Mouse (Mus musculus): ENCODE measurements around the gene Golga3. TPM values are rescaled to one million over a fixed set of nuclear protein-coding genes. Genes with fewer than 3 reads are reported as not detected.
A peak's percentile ranks its signal among the peaks of the same experiment; 100 is the strongest.

The Golga3 gene
- 20.1 and 21.6 TPM in 2 replicates for polyA plus RNA-seq (2015; fragmentation: Nextera tagmentation; extraction: Ambion mirVana)

DNA sequence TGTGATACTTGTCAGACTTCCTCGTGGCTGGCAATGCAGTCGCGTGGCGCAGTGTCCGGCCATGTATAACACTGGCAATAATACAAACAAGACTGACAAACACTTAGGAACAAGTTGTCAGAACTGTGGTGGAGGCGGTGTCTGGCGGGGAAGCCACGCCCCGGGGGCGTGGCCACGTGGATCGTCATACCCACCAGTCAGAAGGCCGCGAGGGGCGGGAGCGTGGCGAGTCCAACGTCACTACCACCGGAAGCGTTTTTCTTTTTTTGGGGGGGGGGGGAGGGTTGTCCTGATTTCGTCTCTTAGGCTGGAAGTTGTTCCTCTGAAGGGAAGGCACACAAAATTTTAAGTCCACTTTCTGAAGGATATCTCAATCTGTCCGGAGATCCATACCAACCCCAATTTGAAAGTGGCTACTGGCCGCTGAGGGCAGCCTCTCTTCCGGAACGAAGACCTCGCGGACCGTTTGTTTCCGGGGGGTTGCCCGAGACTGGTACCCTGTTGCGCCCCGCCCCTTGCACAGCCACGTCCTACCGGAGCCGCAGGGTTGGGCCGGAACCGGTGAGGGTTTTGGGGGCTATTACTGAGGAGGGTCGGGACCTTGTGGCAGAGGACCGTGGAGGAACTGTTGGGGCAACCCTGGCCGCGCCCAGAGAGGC lies at the start of gene Golga3:
Gene Golga3, plus strand, starts transcription at position 340 of the 659 bp plus-strand sequence.
- Histone ChIP-seq H3K27ac (ENCODE audit: low read depth, low read length) (peak within 1 kb of the TSS; percentile 79), H3K4me3 (ENCODE audit: low read length) (peak within 1 kb of the TSS; percentile 95), H3K27me3 (replicated peaks; ENCODE audit: control insufficient read depth, insufficient read depth, low read length) (no peaks in the 10 kb centered on the region), H3K9me3 (ENCODE audit: control insufficient read depth, low read length) (no peaks in the 10 kb centered on the region), H3K9ac (ENCODE audit: low read depth, low read length) (peak within 1 kb of the TSS; percentile 86), H3K4me2 (ENCODE audit: low read length) (peak within 1 kb of the TSS; percentile 79), H3K36me3 (ENCODE audit: control insufficient read depth, insufficient read depth, low read length) (peaks cover 6% of the 10 kb centered on the region), H3K4me1 (ENCODE audit: control insufficient read depth, insufficient read depth, low read depth, low read length) (peaks cover 15% of the 10 kb centered on the region)
- ATAC-seq: peak; percentile 99
- under 1% methylated on average over 41 of the region's 41 CpGs for WGBS

DNA sequence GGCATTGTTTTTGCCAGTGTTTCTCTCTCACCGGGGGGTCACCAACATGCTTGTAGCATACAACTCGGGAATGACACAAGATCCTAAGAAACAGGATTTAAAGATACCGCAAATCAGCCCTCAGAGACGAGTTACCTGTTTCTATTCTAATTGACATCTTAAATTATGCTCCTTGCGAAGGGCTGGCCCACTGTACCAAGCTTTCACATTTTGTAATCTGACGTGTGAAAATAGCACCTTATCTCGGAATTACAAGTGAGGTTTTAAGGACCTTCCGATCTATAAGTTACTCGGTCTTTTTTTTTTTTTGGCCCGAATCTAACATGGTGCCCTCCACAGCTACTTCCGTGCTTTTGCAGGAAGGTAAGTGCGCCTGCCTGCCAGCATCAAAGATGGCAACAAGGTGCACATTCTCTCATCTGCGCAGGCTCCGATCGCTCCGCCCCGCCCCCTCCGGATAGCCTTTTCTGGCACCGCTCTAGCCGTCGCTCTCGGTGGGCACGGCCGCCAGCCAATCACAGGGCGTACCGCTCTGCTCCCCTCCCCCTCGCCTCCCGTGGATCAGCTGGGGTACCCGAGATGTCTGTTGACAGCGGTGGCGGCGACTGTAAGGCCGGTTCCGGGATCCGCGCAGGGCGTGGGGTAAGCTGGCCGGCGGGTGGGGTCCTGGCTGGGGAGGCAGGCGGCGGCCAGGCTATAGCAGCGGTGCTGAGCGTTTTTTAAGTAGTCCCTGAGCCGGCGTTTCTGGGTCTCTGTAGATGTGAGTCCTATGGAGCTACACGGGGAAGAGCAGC lies 41.0 kb upstream of the Golga3 start, which contains the start of gene Chfr:
Gene Chfr, plus strand, starts transcription at position 550 of the 794 bp plus-strand sequence.
- H3K9ac ChIP-seq (ENCODE audit: low read depth, low read length): peak within 1 kb of the TSS; percentile 79
- H3K4me3 ChIP-seq (ENCODE audit: low read length): peak within 1 kb of the TSS; percentile 75
- H3K27me3 ChIP-seq (replicated peaks; ENCODE audit: control insufficient read depth, insufficient read depth, low read length): no peaks in the 10 kb centered on the region
- peaks cover 2% of the 10 kb centered on the region for H3K9me3 ChIP-seq (ENCODE audit: control insufficient read depth, low read length)
- WGBS: 3% methylated on average over 45 of the region's 46 CpGs
- H3K4me1 ChIP-seq (ENCODE audit: control insufficient read depth, insufficient read depth, low read depth, low read length): peaks cover 6% of the 10 kb centered on the region
- peak within 1 kb of the TSS; percentile 77 for H3K27ac ChIP-seq (ENCODE audit: low read depth, low read length)
- peak; percentile 99 for ATAC-seq
- peaks cover 11% of the 10 kb centered on the region for H3K36me3 ChIP-seq (ENCODE audit: control insufficient read depth, insufficient read depth, low read length)
- H3K4me2 ChIP-seq (ENCODE audit: low read length): peak within 1 kb of the TSS; percentile 77

DNA sequence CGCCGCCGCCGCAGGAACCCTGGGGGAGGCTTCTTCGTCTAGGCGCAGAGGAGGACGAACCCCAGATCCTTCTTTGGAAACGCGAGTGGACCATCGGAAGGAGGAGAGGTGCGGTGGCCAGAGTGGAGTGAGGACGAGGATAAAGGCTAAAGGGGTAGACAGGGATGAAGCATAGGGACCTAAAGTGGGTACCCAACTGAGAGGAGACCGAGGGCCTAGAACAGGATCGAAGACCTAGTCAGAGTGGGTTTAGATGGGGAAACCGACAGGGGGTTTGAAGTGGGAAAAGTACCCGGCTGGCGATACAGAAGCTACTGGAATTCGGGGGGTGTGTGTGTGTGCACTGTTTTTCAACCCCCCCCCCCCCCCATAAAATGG lies 40.4 kb upstream of the Golga3 start:
- Histone ChIP-seq H3K9me3 (ENCODE audit: control insufficient read depth, low read length) (no peaks in the 10 kb centered on the region), H3K27me3 (replicated peaks; ENCODE audit: control insufficient read depth, insufficient read depth, low read length) (no peaks in the 10 kb centered on the region), H3K4me3 (ENCODE audit: low read length) (peak overlapping the region; percentile 75), H3K4me2 (ENCODE audit: low read length) (peak overlapping the region; percentile 77), H3K9ac (ENCODE audit: low read depth, low read length) (peak overlapping the region; percentile 79), H3K4me1 (ENCODE audit: control insufficient read depth, insufficient read depth, low read depth, low read length) (peaks cover 6% of the 10 kb centered on the region), H3K27ac (ENCODE audit: low read depth, low read length) (peak overlapping the region; percentile 77), H3K36me3 (ENCODE audit: control insufficient read depth, insufficient read depth, low read length) (peaks cover 5% of the 10 kb centered on the region; the same call in 1 of the 2 replicates)
- 7% methylated on average over 18 of the region's 18 CpGs for WGBS
- ATAC-seq: no peak; the same call in 1 of the 2 replicates

DNA sequence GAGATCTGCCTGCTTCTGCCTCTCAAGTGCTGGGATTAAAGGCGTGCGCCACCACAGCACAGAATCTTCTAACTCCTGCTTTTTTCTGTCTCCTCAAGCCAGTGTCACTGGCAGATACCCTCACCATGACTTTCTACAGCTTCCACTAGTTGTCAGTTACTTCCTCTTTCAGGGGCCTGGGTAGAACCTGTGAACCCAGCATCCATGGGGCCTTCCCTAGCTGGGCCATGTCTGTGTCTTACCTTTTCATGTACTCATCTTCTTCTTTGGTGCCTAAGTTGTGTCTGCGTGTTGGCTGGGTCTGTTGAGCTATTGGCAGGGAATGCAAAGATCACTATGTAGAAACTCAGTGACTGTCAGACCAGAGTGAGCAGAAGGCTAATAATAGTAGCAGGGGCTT lies 38.7 kb upstream of the Golga3 start:
- Histone ChIP-seq H3K4me2 (ENCODE audit: low read length) (no peak overlapping the region), H3K4me1 (ENCODE audit: control insufficient read depth, insufficient read depth, low read depth, low read length) (peaks cover 6% of the 10 kb centered on the region), H3K27me3 (replicated peaks; ENCODE audit: control insufficient read depth, insufficient read depth, low read length) (no peaks in the 10 kb centered on the region), H3K9me3 (ENCODE audit: control insufficient read depth, low read length) (no peaks in the 10 kb centered on the region), H3K4me3 (ENCODE audit: low read length) (no peak overlapping the region), H3K36me3 (ENCODE audit: control insufficient read depth, insufficient read depth, low read length) (peaks cover 8% of the 10 kb centered on the region; the same call in 1 of the 2 replicates), H3K27ac (ENCODE audit: low read depth, low read length) (no peak overlapping the region), H3K9ac (ENCODE audit: low read depth, low read length) (no peak overlapping the region)
- ATAC-seq: no peak
- WGBS: 96% methylated on average over 3 of the region's 3 CpGs

DNA sequence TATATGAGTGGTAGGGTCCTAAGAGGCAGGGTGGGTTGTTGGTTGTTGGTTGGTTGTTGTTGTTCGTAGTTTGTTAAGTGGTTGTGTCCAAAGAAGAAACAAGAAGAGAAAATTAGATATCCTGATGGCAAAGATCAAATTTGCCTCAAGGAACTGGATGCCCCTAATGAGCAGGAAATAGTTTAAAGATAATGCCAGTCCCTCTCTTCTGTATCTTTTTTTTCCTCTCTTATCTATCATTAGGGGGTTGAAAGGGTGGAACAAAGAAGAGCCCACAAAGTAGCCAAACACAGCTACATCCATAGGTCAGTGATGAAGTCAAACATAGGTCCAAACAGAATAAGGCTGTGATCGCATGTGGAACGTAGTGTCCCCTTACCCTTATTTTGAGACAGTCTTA lies 37.2 kb upstream of the Golga3 start:
- WGBS: 95% methylated on average over 3 of the region's 3 CpGs
- no peak overlapping the region for H3K27ac ChIP-seq (ENCODE audit: low read depth, low read length)
- ATAC-seq: no peak
- H3K9ac ChIP-seq (ENCODE audit: low read depth, low read length): no peak overlapping the region
- no peaks in the 10 kb centered on the region for H3K27me3 ChIP-seq (replicated peaks; ENCODE audit: control insufficient read depth, insufficient read depth, low read length)
- H3K4me3 ChIP-seq (ENCODE audit: low read length): no peak overlapping the region
- no peaks in the 10 kb centered on the region for H3K9me3 ChIP-seq (ENCODE audit: control insufficient read depth, low read length)
- no peak overlapping the region for H3K4me2 ChIP-seq (ENCODE audit: low read length)
- peaks cover 6% of the 10 kb centered on the region for H3K4me1 ChIP-seq (ENCODE audit: control insufficient read depth, insufficient read depth, low read depth, low read length)
- H3K36me3 ChIP-seq (ENCODE audit: control insufficient read depth, insufficient read depth, low read length): peaks cover 15% of the 10 kb centered on the region

DNA sequence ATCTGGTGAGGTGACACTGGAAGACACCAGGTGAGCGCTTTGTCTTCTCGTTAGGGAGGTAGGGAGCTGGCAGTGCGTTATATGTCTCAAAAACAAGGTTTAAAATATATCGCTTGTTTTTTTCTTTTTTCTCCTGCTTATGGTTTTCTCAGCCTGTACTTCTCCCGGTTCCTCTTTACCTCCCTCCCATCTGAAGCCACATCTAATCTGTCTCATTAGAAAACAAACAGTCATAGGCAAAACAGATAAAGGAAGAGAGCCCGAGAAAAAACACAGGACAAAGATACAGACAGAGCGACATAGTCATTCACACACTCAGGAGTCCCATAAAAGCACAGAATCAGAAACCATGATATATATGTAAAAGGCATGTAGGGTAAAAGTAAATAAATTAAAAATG lies 36.1 kb upstream of the Golga3 start:
- peaks cover 25% of the 10 kb centered on the region for H3K36me3 ChIP-seq (ENCODE audit: control insufficient read depth, insufficient read depth, low read length)
- 95% methylated on average over 7 of the region's 7 CpGs for WGBS
- no peaks in the 10 kb centered on the region for H3K9me3 ChIP-seq (ENCODE audit: control insufficient read depth, low read length)
- H3K4me3 ChIP-seq (ENCODE audit: low read length): no peak overlapping the region
- H3K9ac ChIP-seq (ENCODE audit: low read depth, low read length): no peak overlapping the region
- peaks cover 6% of the 10 kb centered on the region for H3K4me1 ChIP-seq (ENCODE audit: control insufficient read depth, insufficient read depth, low read depth, low read length)
- ATAC-seq: no peak
- H3K27ac ChIP-seq (ENCODE audit: low read depth, low read length): no peak overlapping the region
- no peaks in the 10 kb centered on the region for H3K27me3 ChIP-seq (replicated peaks; ENCODE audit: control insufficient read depth, insufficient read depth, low read length)
- no peak overlapping the region for H3K4me2 ChIP-seq (ENCODE audit: low read length)

DNA sequence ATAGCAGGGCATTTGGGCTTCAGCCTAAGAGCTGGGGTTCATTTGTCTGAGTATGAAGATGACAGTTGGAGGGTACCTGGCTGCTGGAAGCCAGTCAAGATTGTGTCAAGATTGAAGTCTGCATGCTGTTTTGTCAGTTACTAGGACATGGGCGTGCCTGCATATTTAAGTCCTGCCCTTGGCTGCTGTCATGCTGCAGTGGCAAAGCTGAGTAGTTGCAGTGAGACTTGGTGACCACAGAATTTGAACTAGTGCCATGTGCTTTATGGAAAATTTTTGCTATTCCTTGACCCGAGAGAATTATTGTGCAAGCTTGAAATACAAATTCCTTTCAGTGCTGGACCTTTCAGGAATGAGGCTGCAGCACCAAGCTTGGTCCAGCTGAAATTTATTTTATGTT lies 34.2 kb upstream of the Golga3 start:
- WGBS: 91% methylated on average over 2 of the region's 2 CpGs
- Histone ChIP-seq H3K36me3 (ENCODE audit: control insufficient read depth, insufficient read depth, low read length) (peaks cover 41% of the 10 kb centered on the region), H3K9ac (ENCODE audit: low read depth, low read length) (no peak overlapping the region), H3K27ac (ENCODE audit: low read depth, low read length) (no peak overlapping the region), H3K27me3 (replicated peaks; ENCODE audit: control insufficient read depth, insufficient read depth, low read length) (no peaks in the 10 kb centered on the region), H3K4me2 (ENCODE audit: low read length) (no peak overlapping the region), H3K4me1 (ENCODE audit: control insufficient read depth, insufficient read depth, low read depth, low read length) (peaks cover under 1% of the 10 kb centered on the region), H3K9me3 (ENCODE audit: control insufficient read depth, low read length) (no peaks in the 10 kb centered on the region), H3K4me3 (ENCODE audit: low read length) (no peak overlapping the region)
- ATAC-seq: no peak

DNA sequence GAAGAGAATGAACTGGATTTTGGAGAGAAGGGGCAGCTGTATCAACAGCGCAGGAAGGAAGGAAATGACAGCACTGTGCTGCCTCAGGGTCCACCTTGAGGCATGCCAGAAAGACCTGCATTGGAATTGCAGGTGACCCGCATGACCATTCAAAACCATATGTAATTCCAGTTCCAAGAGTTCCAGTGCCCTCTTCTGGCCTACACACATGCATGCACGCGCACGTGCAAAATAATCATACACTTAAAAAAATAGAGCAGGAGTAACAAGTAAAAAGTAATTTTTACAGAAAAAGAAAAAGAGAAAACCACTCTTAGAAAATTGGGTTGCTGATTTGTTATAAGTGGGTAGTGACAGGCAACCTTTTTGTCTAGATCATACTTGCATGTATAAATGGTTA lies 33.5 kb upstream of the Golga3 start:
- Histone ChIP-seq H3K27ac (ENCODE audit: low read depth, low read length) (no peak overlapping the region), H3K4me1 (ENCODE audit: control insufficient read depth, insufficient read depth, low read depth, low read length) (no peaks in the 10 kb centered on the region), H3K36me3 (ENCODE audit: control insufficient read depth, insufficient read depth, low read length) (peaks cover 44% of the 10 kb centered on the region), H3K4me3 (ENCODE audit: low read length) (no peak overlapping the region), H3K9ac (ENCODE audit: low read depth, low read length) (no peak overlapping the region), H3K27me3 (replicated peaks; ENCODE audit: control insufficient read depth, insufficient read depth, low read length) (no peaks in the 10 kb centered on the region), H3K9me3 (ENCODE audit: control insufficient read depth, low read length) (no peaks in the 10 kb centered on the region), H3K4me2 (ENCODE audit: low read length) (no peak overlapping the region)
- 90% methylated on average over 5 of the region's 5 CpGs for WGBS
- ATAC-seq: no peak

DNA sequence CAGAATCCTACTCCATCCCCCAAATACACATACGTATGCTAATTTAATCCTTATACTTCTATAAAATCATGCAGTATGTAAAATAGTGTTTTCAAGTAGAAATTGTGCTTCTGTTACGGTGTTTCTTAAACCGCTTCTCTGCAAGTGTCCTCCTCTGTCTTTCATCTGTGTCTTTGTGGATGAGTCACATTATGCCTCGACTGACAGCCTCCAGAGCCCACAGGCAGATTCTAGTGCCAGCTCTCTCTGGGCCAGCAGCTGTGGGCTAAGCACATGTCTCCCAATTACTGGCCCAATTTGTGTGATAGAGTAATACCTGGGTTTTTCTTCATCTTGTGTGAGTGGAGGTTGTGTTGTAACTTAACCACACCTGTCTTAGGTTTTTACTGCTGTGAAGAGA lies 7.1 kb upstream of the Golga3 start:
- no peak overlapping the region for H3K27ac ChIP-seq (ENCODE audit: low read depth, low read length)
- peaks cover 37% of the 10 kb centered on the region for H3K36me3 ChIP-seq (ENCODE audit: control insufficient read depth, insufficient read depth, low read length)
- H3K4me2 ChIP-seq (ENCODE audit: low read length): no peak overlapping the region
- WGBS: 97% methylated on average over 4 of the region's 4 CpGs
- no peaks in the 10 kb centered on the region for H3K9me3 ChIP-seq (ENCODE audit: control insufficient read depth, low read length)
- H3K27me3 ChIP-seq (replicated peaks; ENCODE audit: control insufficient read depth, insufficient read depth, low read length): no peaks in the 10 kb centered on the region
- ATAC-seq: no peak
- H3K9ac ChIP-seq (ENCODE audit: low read depth, low read length): no peak overlapping the region
- H3K4me1 ChIP-seq (ENCODE audit: control insufficient read depth, insufficient read depth, low read depth, low read length): no peaks in the 10 kb centered on the region
- H3K4me3 ChIP-seq (ENCODE audit: low read length): no peak overlapping the region

Data from hindbrain, embryonic 16.5 days (tissue).